Mouse (Mus musculus): ENCODE data around the gene Cops7b.

The Cops7b gene

DNA sequence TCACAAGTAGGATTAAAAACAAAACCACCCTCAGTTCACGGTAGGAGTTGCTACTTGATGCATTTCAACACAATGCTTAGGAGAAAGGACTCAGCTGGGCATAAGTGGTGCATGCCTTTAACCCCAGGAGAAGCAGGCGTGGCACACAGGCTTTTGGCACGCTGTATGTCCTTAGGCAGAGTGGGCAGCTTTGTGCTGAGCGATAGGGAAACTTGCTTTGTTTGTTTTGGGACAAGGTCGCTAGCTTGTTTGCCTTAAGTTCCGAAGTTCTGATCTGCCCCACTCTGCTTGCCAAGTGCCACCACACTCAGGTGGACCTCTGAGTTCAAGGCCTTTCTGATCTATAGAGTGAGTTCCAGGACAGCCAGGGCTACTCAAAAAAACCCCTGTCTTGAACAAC is 12.6 kb downstream of the Cops7b start:
- in situ Hi-C loops (cut with MboI; ENCODE audit: unreplicated experiment in 2 of 2) = no loop called here

DNA sequence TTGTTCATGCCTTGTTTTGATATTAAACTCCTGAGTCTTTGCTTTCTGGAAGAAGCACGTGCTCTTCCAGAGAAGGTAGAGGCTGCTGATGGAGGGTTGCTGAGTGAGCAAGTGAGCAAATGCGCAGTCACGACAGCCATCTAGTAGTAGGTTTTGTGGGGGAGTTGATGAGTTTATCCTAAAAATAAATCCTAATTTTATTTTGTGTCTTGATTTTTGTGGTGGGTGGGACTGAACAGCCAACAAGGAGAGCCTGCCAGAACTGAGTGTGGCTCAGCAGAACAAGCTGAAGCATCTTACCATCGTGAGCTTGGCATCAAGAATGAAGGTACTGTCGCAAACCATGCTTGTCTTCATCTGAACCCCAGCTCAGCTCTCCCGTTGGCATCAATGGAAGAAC is 13.8 kb downstream of the Cops7b start:
- in situ Hi-C loops (cut with MboI; ENCODE audit: unreplicated experiment in 2 of 2) = no loop called here

DNA sequence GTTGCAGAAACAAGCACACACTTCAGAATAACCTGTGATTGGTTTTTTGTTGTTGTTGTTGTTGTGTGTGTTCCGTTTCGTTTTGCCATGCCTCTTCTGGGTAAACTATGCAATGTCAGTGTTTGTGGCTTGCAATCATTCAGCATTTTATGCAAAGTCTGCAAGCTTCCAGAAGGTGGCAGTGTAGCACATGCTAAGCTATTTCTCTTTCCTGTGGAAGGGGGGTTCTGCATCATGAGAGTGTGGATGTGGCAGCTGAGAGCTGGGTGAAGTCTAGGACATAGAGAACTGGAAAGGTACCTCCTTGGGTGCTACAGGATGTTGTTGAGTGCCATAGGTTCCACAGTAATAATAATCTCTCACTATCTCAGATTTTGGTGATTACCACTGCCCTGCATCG is 15.8 kb downstream of the Cops7b start:
- in situ Hi-C loops (cut with MboI; ENCODE audit: unreplicated experiment in 2 of 2) = no loop called here

DNA sequence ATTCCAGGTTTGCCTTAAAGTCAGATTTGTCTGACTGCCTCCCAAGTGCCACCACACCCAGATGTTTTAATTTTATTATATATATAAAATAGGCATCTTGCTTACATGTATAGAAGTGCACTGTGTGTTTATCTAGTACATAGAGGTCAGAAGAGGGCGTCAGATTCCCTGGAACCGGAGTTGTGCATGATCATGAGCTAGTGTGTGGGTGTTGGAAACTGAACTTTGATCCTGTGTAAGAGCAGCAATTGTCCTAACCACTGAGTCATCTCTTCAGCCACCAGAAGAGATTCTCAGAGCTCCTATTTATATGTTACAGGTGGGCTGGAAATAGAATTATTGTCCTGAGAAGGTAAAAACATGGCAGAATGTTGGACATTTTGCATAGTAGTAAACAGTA is 17.4 kb downstream of the Cops7b start:
- in situ Hi-C loops (cut with MboI; ENCODE audit: unreplicated experiment in 2 of 2) = loop anchor here in 1 of 2 experiments (25.0 kb wide), 1 partner anchor 1687 kb away; the partner anchor contains the start of genes Hjurp and Trpm8

DNA sequence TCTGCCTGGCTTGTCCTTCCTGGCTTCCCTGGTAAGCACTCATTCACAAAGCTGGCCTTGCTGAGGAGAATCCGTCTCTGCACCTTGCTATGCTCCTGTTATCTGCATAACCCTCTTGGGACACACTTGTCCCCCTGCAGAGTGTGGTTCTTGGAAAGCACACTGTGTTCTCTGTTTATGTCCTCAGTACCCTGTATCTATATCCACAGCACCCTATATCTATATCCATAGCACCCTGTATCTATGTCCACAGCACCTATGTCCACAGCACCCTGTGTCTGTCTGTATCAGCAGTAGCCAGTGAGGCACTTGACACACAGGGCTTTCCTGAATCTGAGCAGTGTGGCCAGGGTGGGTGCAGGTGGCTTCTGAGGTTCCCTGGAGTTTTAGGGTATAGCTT is 28.2 kb downstream of the Cops7b start:
- in situ Hi-C loops (cut with MboI; ENCODE audit: unreplicated experiment in 2 of 2) = loop anchor here (10.0 to 25.0 kb wide), 2 partner anchors 434 to 1676 kb away; partner anchors contain the start of genes Hjurp (in 1 of the 2) and Trpm8 (in 1 of the 2)

DNA sequence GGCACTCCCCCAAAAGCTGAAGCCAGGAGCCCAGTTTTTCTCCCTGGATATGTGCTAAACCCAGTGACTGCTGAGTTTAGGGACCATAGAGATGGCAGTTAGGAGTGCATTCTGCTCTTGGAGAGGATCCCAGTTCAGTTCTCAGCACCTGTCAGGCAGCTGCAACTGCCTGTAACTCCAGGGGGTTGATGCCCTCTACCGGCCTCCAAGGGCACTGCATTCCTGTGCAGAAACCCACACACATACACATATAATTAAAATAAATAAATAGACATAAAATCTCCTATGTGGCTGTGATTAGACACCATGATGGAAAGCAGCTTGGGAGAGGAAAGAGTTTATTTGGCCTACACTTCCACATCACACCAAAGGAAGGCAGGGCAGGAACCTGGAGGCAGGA is 29.4 kb downstream of the Cops7b start:
- in situ Hi-C loops (cut with MboI; ENCODE audit: unreplicated experiment in 2 of 2) = loop anchor here (10.0 to 25.0 kb wide), 2 partner anchors 433 to 1675 kb away; partner anchors contain the start of genes Hjurp (in 1 of the 2) and Trpm8 (in 1 of the 2)

DNA sequence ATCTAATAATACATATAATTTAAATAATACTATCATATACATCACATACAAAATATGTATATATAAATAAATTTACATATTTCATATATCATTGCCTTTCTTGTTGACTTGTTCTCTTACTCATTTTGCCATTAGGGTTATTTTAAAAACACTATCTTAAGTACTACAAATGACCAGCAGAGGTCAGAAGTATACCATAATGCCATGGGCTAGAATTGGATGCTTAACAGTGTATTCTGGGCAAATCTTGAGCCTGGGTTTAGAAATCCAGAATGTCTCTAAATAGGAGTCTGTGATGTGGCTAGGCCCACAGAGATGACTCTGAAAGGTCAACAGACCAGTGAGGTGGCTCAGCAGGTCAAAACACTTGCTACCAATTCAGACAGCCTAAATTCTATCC is 31.6 kb downstream of the Cops7b start:
- in situ Hi-C loops (cut with MboI; ENCODE audit: unreplicated experiment in 2 of 2) = loop anchor here (10.0 to 25.0 kb wide), 2 partner anchors 431 to 1673 kb away; partner anchors contain the start of genes Hjurp (in 1 of the 2) and Trpm8 (in 1 of the 2)

DNA sequence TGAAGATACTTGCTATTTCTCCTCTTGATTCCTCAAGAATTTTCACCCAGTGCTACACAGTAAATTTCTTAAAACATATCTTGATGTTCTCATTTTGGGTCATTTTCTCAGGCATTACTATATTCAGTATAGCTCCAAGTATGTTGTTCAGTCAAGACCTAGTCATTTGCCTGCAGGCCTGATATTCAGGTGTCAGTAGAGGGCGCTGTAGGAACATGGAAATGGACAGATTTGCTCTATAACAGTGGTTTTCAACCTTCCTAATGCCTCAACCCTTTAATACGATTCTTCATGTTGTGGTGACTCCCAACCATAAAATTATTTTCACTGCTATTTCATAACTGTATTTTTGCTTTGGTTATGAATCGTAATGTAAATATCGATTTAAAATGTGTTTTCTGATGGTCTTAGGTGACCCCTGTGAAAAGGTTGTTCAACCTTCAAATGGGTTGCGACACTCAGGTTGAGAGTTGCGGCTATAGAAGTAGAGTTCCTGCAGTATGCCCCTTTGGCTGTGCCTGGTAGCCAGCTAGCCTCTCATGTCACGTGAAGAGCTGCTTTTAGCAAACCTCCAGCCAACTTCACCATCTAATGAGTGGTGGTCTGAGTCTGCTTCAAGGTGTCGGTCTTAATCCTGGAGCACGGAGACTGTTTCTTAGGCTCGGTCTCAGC is 35.9 kb downstream of the Cops7b start:
- in situ Hi-C loops (cut with MboI; ENCODE audit: unreplicated experiment in 2 of 2) = loop anchor here (5.0 to 25.0 kb wide), 3 partner anchors 426 to 1669 kb away; partner anchors contain the start of genes Hjurp (in 1 of the 2) and Trpm8 (in 1 of the 2)

DNA sequence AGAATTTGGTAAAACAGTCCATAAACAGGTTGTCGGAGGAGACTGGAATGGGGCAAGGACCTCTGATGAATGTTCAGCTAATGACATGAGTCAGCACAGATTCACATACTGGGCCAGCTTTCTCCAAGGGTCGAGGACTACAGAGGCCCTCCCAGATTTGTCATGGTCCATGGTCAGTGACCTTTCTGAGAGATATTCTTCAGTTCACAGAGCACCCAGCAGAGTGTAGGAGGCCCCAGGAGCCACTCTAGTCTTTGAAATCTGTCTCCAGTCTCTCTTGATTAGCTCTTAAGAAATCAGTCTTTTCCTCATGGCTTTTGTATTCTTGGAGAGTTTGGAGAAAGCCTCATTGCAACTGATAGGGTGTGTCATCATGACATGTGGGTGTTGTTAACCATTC is 39.6 kb downstream of the Cops7b start:
- in situ Hi-C loops (cut with MboI; ENCODE audit: unreplicated experiment in 2 of 2) = loop anchor here in 1 of 2 experiments (25.0 kb wide), 1 partner anchor 1665 kb away; the partner anchor contains the start of genes Hjurp and Trpm8

DNA sequence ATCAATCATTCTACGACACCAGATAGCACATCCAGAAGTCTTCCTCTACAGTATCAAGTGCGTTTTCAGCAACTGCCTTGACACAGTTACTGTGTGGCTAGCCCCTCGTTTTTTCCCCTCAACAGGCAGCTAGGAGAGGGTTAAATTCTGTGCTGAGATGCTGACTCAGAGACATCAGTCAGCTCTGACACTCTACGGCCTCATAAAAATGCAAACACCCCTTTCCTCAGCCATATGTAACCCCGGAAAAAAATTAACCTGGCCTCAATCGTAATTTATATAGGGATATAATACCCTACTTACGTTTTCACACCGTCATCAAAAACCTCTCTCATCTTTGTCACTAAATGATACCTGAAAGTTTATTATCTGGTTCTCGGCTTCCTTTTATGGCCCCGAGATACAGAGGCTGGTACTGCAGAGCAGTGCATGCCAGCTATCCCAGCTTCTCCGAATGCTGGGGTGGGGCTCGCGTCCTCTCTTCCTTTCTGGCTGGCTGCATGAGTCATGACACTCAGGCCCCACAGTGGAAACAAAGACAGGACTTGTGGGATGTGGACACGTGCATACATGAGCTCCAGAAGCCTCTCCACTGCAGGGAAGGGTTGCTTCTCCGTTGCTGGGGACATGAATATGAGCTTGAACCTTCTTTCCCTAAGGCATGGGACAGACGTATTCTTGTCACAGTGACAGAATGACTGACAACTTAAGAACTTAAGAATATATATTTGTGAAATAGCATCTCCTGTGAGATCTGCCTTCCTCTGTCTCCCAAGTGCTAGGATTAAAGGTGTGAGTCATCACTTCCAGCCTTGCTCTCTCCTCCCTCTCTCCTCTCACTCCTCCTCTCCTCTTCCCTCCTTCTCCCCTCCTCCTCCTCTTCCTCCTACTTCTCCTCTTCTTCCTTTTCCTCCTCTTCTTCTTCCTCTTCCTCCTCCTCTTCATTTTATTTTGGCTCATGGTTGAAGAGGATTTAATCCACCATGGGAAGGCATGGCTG is 40.6 kb downstream of the Cops7b start:
- in situ Hi-C loops (cut with MboI; ENCODE audit: unreplicated experiment in 2 of 2) = loop anchor here in 1 of 2 experiments (25.0 kb wide), 1 partner anchor 1664 kb away; the partner anchor contains the start of genes Hjurp and Trpm8

DNA sequence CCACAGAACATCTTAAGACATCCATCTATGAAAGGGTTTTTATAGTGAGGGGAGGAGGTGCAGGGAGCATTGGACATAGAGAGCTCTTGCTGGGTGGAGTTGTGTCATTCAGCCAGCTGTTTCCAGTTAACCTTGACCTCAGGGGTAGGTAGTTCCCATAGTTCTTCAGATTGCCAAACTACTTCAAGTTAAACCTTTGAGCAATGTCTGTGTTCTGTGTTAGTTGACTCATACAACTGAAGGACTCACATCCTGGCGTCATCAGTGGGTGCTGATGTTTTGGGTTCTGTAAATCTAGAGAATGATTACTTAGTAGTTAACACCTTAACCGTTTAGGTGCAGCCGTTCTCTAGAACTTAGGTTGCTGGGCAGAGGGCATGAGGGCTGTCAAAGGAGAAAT is 45.6 kb downstream of the Cops7b start:
- in situ Hi-C loops (cut with MboI; ENCODE audit: unreplicated experiment in 2 of 2) = no loop called here

DNA sequence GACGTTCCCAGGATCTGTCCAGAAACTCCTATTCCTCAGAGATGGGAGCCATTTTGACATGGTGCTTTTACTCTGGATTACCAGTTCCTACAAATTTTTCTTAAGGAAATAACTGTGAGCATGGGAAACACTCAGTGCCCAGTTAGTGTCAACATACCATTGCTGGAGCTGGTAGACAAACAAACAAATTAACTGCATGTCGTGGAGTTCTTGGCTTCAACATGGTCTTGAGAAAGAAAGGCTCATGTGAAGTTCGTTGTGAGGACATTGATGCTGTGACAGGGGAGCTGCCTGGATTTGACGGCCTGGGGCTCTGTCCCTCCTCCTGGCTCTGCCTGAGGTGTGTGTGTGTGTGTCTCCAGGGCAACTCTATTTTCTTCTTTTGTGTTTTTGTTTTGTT is 47.2 kb downstream of the Cops7b start:
- in situ Hi-C loops (cut with MboI; ENCODE audit: unreplicated experiment in 2 of 2) = no loop called here

DNA sequence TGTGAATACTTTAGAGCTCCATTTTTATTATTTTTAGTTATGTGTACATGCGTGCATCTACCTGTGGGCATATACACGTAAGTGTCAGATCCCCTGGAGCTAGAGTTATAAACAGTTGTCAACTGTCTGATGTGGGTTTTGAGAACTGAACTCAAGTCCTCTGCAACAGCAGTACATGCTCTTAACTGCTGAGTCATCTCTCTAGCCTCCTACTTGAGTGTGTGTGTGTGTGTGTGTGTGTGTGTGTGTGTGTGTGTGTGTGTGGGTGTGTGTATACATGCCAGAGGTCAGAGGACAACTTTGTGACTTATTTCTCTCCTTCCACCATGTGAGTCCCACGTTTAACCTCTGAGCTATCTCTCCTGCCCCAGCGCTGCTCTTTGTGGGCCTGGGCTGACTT is 47.8 kb downstream of the Cops7b start:
- in situ Hi-C loops (cut with MboI; ENCODE audit: unreplicated experiment in 2 of 2) = no loop called here

DNA sequence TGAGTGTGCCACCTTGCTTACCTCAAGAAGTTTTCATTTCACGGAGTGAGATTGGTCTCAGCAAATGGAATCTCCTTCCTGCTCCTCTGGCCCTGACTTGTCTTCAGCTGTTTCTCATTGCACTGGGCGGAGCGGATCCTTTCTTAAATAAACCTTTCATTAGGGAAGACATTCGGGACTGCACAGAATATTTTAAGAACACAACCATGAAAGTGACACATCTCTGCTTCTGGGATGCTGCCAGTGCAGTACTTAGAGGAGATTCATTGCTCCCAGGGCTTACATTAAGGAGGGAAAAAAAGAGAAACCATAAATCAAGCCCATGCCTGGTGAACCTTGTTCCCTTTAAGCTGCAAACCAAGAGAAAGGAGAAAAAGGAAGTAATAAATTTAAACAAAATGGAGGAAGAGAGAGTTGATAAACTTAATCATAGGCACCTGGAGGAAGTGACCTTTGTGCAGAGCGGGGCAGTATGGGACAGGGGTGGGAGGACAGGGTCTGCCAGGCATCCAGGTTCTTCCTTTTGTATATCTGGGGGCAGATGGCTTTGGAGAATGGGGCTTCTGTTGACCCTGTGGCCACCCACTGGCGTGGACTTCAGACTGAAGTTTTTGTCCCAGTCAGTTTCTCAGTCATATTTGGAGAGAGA is 50.2 kb downstream of the Cops7b start:
- in situ Hi-C loops (cut with MboI; ENCODE audit: unreplicated experiment in 2 of 2) = no loop called here

DNA sequence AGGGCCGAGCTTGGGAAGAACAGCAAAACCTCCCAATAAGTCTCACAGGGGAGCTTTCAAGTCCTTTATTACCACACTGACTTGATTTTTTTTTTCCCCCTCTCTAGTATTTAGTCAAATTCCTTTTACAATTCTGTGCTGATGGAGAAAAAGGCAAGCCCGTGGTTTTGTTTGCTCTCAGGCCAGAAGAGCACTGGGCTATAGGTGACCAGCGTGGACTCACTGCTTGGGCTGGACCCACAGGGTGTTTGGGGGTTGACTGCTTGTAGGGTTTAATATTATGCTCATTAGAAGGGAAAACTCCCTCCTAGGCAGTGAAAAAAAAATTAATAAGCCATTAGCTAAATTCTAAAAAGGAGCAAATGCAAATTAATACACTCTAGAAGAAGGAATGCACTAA is 50.7 kb downstream of the Cops7b start:
- in situ Hi-C loops (cut with MboI; ENCODE audit: unreplicated experiment in 2 of 2) = no loop called here

DNA sequence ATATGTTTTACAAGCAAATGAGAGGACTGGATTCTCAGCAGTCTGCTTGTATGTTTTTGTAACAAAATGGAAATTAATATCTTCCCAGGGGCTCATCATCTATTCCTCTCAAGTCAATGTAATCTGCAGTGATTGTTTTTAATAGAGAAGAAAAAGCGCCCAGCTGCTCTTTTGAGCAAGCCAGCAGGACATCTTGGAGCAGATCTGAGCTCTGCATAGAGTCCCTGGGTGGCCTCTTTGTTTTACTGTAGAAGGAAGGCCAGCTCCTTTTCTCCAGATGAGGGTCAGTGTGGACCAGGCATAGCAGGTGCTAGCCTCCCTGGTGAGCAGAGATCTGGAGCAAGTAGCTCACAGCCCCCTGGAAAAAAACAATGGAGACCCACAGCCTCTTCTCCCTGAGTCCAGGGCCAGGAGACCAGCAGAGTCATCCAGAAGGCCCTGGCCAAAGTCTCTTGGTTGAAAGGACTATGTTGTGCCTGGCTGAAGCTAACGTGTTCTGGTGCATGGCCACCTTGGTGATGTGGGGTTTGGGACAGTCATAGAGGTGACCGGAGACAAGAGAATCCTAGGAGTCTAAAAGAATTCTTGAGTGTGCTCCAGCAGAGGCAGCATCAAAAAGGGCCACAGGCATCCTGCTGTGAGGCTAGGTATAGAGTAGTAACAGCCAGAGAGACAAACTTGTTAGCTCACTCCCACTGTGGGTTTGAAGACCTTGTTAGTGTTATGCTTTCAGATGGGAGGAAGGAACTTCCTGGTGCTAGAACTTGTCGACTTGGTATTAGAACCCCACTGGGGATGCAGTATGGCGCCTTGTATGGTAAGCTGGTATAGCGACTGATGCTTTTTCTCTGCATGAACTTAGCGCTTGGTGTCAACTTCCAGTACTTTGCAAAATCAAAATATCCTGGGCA is 51.4 kb downstream of the Cops7b start:
- in situ Hi-C loops (cut with MboI; ENCODE audit: unreplicated experiment in 2 of 2) = no loop called here

DNA sequence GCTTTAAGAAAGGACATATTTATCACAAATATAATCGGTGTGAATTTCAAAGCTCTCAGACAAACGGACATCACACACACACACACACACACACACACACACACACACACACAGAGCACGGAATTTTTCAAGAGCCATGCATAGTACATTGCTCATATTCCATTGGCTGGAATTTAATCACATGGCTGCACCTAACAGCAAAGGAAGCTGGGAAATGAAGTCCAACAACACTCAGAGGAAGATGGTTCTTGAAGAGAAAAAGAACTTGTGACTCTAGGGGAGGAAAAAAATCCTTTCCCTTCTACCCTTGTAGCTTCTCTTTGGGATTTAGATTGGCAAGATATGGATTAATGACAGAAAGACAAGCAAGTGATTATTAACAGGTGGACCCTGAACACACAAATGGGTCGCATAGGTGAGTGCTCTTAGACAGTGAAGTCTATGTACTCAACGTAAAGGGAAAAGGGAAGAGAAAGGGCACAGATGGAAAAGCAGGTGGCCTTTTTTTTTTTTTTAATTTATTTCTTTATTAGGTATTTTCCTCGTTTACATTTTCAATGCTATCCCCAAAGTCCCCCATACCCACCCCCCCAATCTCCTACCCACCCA is 52.2 kb downstream of the Cops7b start:
- in situ Hi-C loops (cut with MboI; ENCODE audit: unreplicated experiment in 2 of 2) = no loop called here

DNA sequence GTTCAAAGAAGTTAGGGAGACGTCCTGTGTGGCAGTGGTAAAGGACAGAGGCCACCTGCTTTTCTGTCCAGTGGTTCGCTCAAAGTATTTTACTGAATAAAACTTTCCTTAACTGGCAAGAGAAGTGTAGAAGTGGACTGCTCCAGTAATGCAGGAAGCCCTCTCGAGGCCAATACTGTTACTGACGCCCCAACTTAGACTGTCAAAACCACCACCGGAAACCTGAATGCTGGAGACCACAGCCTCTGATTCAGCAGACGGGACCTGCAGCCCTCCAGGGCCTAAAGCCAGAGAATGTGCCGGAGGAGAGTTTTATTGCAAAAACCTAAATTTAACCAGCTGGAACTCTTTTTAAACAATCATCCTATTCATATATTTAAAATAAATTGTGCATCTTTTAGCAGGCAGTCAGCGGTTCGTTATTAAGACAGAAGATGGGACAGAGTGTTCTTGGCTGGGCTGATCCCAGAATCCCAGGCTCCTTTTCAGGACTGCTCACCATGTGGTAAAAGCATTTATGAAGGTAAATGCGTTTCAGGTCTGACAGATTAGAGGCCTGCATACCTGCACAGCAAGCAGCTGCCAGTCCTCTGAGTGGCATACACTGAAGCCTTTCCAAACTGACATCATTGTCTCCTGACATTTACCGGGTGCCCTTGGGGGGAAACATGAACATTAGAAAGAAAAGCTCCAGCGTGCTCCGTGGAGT is 60.6 kb downstream of the Cops7b start:
- in situ Hi-C loops (cut with MboI; ENCODE audit: unreplicated experiment in 2 of 2) = no loop called here
